Mouse (Mus musculus) megakaryocyte, embryonic 14.5 days (primary cell): ENCODE data around the gene Wnt11.

ENCODE experiments used
- FLI1 ChIP-seq: IDR thresholded peaks from 2 replicates; pipeline ENCODE4 v1.6.1; 2012; ENCODE audit warnings: low read length, inconsistent platforms, mixed read lengths
- GATA1 ChIP-seq: IDR thresholded peaks from 3 replicates; pipeline ENCODE4 v1.6.1; 2012; ENCODE audit warnings: mixed read lengths, low read length, inconsistent platforms, borderline replicate concordance

- TF ChIP-seq GATA1: no peak
- no peak for TF ChIP-seq FLI1
These were observed 32.9 kb downstream of the Wnt11 start for GRCm38 (mm10) chr7:98867794-98868150.
